Mouse (Mus musculus) testis, postnatal 14 days (tissue): ENCODE results near the gene Med12l.

Source experiments
- DNase-seq: peaks from one replicate; pipeline ENCODE4 v3.0.0; 2021; ENCODE audit warnings: low spot score

Gene Med12l

DNA sequence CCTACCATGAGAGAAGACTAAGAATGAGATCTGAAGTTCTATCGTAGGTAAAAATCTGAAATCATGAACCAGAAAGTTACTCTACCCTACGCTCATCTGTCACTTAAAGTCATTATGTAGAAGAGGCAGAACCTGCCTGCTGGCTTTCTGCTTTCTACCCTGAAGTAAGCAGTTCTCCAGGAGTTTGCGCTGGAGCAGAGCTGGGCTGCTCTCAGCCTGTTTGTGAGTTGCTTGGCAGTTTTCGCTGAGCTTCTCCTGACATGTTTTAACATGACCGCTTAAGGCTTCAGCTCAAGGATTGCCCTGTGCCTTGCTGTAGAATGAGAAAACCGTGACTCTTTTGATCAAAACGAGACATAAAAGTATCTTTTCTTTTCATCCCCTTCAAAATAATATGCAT lies 188.5 kb downstream of the Med12l start:
- DNase-seq = no peak

DNA sequence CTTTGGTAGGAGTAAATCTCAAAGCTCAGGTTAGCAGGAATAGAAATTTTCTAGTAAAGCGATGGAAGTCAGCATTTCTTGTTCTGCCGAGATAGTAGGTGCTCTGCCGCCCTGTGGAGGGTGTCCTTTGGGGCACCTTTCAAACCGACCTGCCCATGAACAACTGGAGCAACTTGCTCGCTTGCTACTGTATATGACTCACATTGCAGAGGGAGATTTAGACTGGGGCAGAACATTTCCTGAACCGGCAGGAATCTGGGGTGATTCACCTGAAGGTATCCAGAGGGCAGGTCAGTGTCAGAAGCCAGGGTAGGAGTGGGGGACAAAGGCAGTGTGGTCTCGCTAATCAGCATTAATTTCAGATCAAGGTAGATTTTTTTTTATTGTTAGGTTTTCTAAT lies 189.3 kb downstream of the Med12l start, which contains the start of gene Gpr87:
Gpr87 (minus strand) TSS at position 167 of the 400 bp plus-strand sequence.
- no peak for DNase-seq

DNA sequence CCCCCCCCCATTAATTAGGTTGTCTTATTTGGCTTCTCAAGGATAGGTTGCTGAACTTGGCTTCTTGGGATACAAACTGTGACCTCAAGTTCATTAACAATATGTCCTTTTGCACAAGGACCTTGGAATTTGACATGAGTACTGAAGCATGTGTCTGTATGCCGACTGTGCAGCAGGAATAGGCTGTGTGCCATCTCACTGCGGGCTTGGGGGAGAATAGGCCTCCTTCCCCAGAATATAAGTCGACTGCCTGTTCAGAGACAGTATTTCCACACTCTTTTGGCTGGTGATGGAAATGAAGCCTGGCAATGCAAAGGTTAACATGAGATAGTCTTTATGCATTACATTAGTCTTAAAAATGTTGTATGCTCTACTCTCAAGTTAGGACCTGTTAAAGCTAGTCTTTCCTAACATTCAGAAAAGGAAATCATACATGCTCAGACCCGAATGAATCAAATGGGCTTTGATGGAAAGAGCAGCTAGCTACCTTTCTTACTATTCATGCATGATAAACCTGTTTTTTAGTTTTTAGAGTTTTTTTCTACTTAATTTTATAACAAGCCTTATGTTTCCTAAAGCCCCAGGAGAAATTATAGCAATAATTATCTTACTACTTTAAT lies 191.8 kb downstream of the Med12l start:
- no peak for DNase-seq

DNA sequence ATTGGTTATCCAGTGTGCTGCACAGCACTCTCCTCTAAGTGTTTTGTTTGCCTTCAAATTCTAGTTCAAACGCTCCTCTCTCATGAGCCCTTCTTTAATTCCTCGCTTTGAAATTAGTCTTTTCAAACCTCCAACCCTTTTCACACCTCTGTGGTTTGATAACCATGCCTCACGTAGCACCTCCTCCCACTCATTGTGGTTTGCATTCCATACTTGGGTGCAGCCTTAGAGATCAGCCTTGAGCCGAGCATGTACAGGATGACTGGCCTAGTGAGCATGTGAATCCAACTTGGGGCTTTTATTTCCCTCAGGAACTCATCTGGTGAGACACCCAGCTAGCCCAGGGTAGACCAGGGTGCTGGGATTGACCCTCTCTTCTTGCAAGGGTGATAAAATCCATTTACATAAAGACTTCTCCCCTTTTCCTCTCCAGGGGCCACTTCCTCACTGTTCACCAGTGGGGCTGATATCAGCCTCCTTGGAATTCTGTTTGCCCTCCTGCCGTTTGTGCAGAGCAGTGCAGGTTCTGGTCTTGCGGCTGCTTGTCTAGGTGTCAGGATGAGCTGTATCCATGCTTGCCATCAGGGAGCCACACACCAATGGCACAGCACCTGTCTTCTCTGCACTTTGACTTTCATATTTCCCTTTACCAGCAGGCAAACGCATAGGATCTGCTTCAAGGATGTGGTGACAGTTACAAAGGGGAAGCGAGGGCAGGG lies 198.3 kb downstream of the Med12l start:
- no peak for DNase-seq

DNA sequence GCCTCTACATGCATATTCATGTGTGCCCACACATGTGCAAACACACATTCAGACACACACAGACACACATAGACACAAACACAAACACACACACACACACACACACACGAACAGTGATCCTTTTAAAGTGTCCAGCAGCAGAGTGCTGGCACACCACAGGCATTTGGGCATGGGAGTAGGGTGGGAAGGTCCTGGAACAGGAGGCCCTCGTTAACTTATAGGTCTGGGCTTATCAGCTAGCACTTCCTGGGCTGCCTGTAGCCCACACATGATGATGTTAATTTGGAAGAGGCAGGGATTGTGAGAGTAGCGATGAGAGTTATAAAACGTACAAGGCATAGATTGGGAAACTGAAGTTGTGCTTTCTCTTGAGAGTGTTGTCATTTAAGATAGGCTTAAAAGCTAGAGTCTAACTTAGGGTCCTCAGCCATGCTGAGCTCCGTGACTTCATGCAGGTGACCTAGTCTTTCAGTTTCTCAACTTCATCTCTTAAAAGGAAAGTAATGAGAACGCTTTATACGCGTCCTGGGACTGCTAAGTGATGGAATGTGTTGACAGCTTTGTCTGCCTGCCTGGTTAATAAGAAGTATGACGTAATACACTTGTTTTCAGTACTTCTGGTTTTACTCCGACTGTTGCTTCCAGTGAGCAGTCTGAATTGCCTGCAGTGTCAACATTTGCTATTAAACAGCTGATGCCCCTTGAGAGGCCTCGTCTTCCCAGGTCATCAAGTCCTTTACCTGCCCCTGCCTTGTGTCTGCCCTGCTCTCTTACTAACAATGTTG lies 199.3 kb downstream of the Med12l start:
- no peak for DNase-seq

DNA sequence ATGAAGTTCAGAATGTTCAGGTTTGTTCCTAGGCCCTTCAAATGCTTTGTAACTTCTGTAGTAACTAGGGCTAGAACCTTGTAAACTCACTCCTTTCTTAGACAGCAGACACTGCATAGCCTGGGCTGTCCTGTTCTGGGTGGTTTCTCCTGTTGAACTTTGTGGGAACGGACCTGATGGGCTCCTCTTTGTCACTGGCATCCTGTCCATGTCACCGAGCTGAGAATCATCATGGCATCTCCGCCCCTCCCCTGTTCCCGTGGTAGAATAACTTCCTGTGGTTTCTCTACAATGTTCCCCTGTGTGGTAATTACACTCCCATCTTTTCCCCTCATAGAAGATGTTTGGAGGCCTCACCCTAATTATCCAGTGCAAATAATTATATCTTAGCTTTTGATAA lies 200.3 kb downstream of the Med12l start:
- no peak for DNase-seq

DNA sequence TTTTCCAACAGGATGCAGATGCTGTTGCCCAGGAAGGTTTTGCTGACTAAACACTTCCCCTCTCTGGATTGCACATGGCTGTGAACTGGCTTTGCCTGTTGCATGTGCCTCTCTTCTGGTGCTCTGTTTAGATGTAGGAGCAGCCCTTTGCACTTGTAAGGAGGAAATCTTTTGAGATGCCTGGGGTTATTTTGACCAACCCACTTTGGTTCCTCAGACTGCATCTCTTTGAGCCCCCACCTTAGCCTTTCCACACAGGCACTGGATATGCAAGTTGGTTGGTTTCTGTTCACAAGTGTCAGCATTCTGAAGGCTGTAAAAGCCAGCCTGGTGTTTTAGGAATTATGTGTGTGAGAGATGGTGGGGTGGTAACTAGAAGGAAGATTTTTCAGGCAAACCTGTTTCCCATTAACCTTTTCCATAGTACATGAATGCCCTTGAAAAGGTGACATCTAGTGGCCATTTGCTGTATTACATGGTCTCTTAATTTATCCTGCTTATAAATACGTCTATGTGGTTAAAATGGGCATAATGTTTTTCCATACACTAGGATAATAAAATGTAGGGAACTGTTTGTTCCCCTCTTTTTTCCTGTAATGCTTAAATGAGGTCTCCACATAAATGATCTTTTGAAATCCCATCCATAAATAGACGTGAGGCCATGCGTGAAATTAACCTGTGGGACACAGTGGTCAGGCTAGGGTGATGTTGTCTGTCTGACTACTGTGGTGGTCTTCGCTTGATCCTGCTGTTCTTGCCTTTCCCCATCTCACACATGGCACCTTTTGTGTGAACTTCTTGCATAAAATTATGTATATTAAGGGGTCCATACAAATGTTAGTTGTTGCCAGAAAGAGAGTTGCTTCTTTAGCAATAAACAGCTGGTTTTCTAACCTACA lies 203.3 kb downstream of the Med12l start:
- DNase-seq = no peak

DNA sequence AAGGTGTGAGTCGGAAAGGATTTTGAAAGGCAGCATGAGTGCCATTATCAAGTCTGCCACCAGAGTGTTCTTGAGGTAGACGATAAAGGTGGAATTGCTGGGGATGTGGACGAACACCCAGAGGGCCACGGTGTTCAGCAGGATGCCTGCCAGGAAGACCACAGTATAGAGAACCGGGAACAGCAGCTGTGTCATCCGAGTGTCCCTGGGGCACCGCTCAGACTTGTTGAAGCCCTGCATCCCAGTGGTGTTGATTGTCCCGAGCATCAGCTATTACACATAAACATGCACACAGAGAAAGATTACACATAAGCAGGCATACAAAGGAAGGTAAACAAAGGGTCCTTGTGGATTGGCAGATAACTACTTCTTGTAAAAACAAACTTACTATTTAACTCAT lies 204.5 kb downstream of the Med12l start:
- DNase-seq = no peak

DNA sequence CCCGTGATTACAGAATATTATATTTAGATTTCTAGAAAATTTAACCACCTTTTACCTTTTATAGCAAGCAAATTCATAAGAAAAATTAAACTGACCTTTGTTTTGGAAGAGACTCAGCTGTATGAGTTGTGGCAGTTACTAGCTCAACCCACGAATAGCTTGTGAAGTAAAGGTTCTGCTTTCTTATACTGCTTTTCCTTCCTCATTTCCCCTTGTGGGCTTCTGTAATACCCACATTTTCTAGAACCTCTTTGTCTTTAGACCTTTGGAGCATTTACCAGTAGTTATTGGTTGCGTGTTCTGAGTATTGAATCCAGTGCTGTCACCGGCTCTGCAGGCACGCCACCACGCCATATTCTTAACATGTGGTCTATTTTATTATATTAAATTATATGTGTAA lies 205.1 kb downstream of the Med12l start, which contains the start of gene P2ry13:
P2ry13 (minus strand) TSS at position 156 of the 400 bp plus-strand sequence.
- no peak for DNase-seq

DNA sequence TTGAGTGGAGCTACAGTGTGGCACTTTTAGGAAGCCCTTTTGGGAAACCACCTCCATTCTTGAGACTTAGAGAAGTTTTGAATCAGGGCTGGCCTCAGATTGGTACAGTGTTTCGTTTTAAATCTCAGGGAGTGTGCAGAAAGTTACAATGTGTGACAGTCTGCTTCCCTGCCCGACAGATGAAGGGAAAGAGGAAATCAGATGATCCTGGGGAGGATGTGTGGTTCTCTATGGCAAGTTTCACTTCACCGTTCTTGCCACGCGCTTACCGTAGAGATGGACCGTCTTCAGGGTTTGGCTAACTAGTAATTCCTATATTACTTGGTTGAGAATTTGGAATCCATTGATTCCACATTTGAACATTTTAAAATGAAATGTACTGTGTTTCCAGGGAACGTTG lies 206.2 kb downstream of the Med12l start:
- peak; percentile 41 for DNase-seq

DNA sequence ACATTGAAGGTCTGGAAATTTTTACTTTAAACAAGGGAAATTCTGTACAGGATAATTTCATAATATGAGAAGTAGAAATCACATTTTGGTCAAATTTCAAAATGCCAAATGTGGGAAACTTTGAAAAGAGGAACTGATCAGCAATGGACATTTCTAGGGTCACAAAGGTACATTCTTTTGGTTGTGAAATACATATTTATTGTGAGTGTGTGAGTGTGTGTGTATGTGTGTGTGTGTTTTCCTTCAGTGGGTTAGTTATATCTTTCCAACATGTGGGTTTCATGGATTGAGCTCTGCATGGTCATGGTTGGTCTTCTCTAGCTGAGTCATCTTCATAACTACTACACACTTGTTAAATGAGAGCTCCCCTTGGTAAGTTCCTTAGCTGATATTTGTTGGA lies 206.8 kb downstream of the Med12l start:
- DNase-seq = no peak

DNA sequence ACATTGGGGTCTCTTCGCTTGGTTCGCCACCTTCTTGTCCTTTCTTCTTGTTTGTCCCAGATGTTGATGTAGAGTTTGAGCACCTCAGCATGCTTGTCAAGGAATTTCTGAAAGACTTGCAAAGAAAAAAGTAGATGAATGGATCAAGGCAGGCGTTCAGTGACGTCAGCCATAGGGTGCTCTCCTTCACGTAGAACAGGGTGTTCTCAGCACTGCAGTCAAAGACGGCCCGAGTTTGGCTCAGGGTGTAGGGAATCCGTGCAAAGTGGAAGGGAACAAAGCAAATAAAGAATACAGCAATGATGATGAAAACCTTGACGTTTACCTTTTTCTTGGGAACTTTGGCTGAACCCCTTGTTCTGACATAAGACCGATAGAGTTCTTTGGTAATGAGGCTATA lies 211.6 kb downstream of the Med12l start:
- DNase-seq = peak; percentile 21

DNA sequence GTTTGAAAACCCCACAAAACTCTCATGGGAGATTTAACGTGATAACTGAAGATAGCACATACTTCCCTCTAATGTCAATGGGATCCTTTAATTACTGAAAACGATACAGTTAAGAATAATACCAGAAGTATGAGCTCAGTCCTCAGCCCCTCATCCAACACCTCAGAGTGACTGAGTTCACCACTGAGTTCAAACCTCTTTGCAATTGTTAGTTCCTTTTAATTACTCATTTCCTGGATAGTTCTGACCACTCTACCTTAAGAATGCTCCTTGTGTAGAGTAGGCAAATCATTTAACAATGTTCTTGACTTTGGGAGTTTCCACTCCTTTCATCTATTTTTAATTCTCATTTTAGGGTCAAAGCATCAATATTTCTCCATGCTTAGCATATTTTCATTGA lies 213.7 kb downstream of the Med12l start:
- no peak for DNase-seq

DNA sequence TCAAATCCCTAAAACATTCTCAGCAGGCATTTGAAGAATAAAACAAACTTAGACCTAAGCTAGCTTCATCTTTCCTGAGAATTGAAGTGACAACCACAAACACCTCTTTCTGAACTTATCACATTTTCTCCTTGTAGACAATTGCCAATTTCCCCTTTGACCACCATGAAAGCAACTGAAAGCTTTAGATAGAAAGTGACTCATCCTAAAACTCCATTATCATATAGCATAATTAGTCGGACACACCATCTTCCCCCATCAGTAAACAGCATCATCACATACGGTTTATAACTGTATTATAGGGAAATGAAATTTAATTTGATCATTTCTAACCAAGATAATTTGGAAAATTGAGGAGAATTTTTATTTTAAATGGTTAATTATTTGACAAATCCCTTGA lies 216.7 kb downstream of the Med12l start:
- DNase-seq = no peak

DNA sequence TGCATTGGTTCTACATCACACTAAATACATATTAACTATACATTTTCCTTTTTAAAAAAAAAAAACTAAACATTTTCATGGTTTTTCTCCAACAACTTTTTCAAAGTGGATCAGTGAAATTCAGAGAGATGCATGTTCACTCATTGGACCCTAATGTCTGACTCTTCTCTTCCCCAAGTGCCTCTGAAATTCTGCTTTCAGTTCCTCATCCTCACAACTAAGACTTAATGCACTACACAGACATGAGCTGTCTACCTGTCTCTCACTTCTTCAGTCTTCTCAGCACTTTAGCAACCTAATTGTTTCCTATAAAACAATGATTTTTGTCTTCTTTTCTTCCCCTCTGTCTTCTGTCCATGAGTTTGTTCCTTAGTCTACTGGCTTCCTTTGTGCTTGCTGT lies 219.8 kb downstream of the Med12l start:
- no peak for DNase-seq

DNA sequence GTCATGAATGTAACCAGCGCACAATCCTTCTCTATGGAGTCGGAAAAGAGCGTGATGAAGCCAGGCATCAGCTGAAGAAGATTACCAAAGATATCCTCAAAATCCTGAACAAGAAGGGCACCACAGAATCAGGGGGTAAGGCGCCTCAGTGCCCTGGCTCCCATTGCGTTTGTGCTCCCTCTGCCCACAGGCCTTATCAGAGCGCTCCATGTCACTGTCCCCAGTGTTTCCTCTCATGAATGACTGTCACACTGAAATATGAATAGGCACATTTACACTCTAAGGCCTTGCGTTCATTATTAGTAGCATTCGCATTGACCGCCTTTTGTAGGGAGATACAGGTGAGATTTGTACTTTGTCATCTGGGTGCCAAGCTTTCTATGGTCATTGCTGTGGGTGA lies 222.1 kb downstream of the Med12l start:
- DNase-seq = no peak

DNA sequence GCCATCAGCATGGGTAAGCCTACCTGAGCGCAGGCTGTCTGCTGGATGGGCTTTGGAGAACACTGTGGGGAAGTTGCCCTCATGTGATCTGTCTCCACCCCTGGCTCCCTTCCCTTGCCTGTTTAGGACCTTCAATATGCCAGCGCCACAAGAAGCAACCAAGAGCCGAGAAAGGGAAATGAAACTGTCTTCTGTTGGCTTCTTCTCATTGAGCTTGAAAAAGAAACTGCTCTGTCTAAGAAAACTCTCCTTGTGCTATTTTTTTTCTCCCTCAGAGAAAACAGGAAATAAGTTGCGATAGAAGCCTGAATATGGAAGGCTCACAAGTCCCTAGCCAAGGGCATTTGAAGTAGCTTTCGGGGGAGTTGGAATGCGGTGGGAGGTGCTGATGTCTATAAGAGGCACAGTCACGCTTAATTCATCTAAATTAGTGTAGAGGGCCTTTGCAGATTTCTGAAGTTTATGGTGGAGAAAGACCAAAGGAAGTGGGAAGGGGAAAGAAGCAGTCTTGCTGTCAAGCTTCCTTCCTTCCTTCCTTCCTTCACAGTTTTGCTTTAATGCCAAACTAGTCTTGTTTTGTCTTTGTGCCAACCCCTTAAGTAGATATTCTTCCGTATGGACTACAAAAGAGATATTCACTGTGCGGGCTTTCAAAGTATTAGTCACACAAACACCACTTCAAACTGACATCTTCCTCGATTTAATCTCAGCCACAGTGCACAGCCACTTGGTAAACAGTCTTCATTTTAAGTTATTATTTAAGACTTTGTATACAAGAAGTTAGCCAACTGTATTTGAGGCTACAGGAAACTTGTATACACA lies 223.3 kb downstream of the Med12l start:
- DNase-seq = no peak

DNA sequence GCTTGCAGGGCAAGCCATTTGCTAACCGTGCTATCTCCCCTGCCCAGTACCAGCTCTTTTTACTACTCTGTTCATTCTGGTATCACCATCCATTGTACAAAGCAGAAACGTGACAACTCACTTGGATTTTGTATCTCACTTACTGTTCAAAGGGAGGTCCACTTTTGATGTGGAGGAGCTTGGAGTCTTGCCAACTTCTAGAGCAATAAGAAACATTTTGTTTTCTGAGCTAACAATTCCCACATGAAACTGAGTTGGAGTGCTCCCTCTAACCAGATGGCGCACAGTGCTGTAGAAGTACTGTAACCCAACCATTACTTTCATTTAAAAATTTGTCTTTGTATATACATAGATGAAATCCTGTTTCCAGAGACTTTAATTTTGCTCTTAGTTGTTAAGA lies 225.3 kb downstream of the Med12l start:
- peak; percentile 21 for DNase-seq

DNA sequence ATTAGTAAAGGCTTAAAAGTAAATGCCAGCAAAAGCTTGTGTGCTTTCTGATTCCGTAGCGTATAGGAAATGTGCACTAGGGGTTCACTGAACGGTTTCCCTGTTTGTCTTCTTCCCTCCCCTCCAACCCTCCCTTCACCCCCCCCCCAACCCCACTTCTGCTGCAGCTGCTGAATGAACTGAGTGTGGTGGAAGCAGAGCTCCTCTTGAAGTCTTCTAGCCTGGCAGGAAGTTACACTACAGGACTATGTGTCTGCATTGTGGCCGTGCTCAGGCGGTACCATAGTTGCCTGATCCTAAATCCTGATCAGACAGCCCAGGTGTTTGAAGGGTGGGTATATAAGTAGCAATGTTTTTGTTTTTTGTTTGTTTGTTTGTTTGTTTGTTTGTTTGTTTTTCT lies 229.3 kb downstream of the Med12l start:
- DNase-seq = no peak

DNA sequence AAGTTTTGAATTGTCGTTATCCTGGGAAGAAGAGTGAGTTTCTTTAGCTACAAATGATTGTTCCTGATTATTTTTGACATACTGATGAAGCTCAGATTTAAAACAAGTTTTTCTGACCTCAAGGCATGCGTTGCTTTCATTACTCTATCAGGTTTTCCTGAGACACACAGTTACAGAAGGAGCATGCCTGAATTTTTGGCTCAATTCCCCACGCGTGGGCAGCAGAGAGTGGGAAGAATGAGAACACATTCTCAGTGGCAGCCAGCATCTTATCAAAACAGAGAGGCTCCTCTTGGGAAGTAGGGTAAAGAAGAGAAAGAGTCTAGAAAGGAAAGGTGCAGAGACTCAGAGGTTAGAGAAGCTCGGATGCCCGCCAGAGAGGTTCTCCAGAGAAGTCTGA lies 237.8 kb downstream of the Med12l start:
- peak; percentile 70 for DNase-seq

DNA sequence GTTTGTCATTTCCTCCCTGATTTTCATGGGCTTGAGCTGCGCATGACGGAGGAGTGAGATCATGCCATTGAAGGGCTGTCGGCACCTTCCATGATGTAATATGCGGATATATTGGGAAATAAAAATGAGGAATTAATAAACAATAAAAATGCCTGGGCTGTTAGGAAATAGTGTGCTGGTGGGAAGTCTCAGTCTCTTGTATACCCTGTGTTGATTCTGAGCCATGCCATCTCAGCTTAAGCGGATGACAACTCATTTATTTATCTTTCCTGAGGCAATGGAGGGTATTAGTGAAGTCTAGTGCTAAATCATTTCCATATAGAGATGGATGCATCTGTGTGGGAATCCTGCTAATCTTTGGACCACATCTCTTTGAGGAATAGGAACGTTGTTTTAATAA lies 242.4 kb downstream of the Med12l start:
- no peak for DNase-seq
